Mouse (Mus musculus) stomach, postnatal 0 days (tissue): Measurements from ENCODE around the gene Cyp19a1.
A peak's percentile ranks its signal among the peaks of the same experiment; 100 is the strongest.

Experiments used
- CTCF ChIP-seq: IDR thresholded peaks from 2 replicates; pipeline ENCODE4 v1.5.1; 2016; ENCODE audit warnings: antibody characterized with exemption, low read depth, mild to moderate bottlenecking, moderate library complexity
- EP300 ChIP-seq: optimal IDR thresholded peaks from 2 replicates; pipeline ENCODE3; 2016; ENCODE audit warnings: antibody characterized with exemption

DNA sequence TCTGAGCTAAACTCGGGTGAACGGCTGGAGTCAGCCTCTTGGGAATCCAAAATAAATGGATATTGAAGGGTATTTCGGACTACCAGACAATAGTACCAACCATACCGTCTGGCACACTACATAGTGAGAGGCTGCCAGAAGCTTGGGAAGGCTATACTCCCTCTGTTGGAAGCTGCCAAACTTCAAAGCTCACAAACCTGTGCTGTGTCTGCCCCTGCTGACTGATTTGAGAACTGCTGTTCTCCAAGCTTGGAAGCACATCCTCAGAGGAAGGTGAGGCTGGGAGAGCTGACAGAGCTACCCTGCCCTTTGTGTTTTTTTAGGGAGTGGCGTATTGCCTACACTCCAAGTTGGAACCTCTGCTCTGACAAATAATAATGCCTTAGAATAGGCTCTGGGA, 104.8 kb downstream of the Cyp19a1 start:
- peak; percentile 64 for TF ChIP-seq CTCF
- no peak for TF ChIP-seq EP300
